Mouse (Mus musculus) embryonic facial prominence, embryonic 11.5 days (tissue): ENCODE measurements around the gene Btbd8. TPM values are rescaled to one million over a fixed set of nuclear protein-coding genes. Genes with fewer than 3 reads are reported as not detected.

Source experiments
- ATAC-seq: fragments of 200-750 bp; cut with Nextera tagmentation; replicated peaks from 2 replicates; pipeline ENCODE4 v1.8.0; 2017; ENCODE audit warnings: low read depth; ENCODE audit not compliant: insufficient number of reproducible peaks, low FRiP score, low TSS enrichment
- DNase-seq: peaks from one replicate; pipeline ENCODE4 v3.0.0-alpha.2; 2015; ENCODE audit warnings: low spot score
- H3K27ac ChIP-seq: fragments of 300-500 bp; sonication (generic); replicated peaks from 2 replicates; pipeline ENCODE4 v1.5.1; 2014; ENCODE audit warnings: mild to moderate bottlenecking, low read depth, low read length, control low read depth
- H3K27me3 ChIP-seq: fragments of 300-500 bp; sonication (generic); 2 replicates; pipeline ENCODE4 v1.6.1; 2014; ENCODE audit warnings: mild to moderate bottlenecking, low read length, moderate library complexity, mixed read lengths; ENCODE audit not compliant: control insufficient read depth, insufficient read depth
- H3K36me3 ChIP-seq: fragments of 300-500 bp; sonication (generic); replicated peaks from 2 replicates; pipeline ENCODE4 v1.6.1; 2014; ENCODE audit warnings: low read depth, mild to moderate bottlenecking, low read length, moderate library complexity, mixed read lengths; ENCODE audit not compliant: control insufficient read depth, insufficient read depth
- H3K4me1 ChIP-seq: fragments of 300-500 bp; sonication (generic); 2 replicates; pipeline ENCODE4 v1.6.1; 2014; ENCODE audit warnings: low read length, mixed read lengths; ENCODE audit not compliant: control insufficient read depth, insufficient read depth
- H3K4me2 ChIP-seq: fragments of 300-500 bp; sonication (generic); 2 replicates; pipeline ENCODE4 v1.6.1; 2014; ENCODE audit warnings: low read depth, mild to moderate bottlenecking, control low read depth, low read length, moderate library complexity
- H3K4me3 ChIP-seq: fragments of 300-500 bp; sonication (generic); 2 replicates; pipeline ENCODE4 v1.5.1; 2014; ENCODE audit warnings: low read depth, low read length, control low read depth
- H3K9ac ChIP-seq: fragments of 300-500 bp; sonication (generic); replicated peaks from 2 replicates; pipeline ENCODE4 v1.6.1; 2014; ENCODE audit warnings: mild to moderate bottlenecking, control low read depth, low read length
- H3K9me3 ChIP-seq: fragments of 300-500 bp; sonication (generic); replicated peaks from 2 replicates; pipeline ENCODE4 v1.6.1; 2016; ENCODE audit warnings: mild to moderate bottlenecking, low read length, inconsistent platforms, mixed read lengths; ENCODE audit not compliant: control insufficient read depth
- WGBS: fragments of 180-500 bp; shearing (Covaris S2); extraction: QIAGEN DNeasy Blood & Tissue Kit; methylation state at CpG from one replicate; pipeline ENCODE4 v1.1.7; 2014; 5-methylcytosine and 5-hydroxymethylcytosine counted together
- polyA plus RNA-seq: library from polyadenylated mRNA; unstranded; fragments of >200 nt; fragmentation: Nextera tagmentation; extraction: Ambion mirVana; gene quantifications from 2 replicates; pipeline ENCODE4 v1.2.1, GENCODE M21; 2014

The Btbd8 gene
- polyA plus RNA-seq, 1 experiment from 2014 or later: 5.5 TPM

DNA sequence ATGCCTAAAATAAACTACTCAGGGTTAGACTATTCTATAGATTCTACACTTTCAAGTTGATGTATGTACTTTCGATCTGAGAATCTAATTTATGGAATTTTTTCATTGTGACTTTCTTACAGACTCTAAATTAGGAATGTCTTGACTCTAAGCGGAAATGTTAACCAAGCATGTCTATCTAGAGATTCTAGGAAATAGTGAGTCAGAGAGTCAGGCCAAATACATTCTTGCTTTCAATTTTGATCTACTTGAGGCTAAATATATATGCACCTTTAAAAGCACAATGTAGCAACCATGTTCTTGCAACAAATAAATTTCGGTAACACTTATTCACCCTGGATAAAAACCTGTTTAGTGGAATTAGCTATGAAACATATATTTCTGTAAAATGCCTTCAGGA is 91.1 kb downstream of the Btbd8 start:
- no peak for DNase-seq
- WGBS: 94% methylated on average over 3 of the region's 3 CpGs
- H3K9ac ChIP-seq: no peak overlapping the region

DNA sequence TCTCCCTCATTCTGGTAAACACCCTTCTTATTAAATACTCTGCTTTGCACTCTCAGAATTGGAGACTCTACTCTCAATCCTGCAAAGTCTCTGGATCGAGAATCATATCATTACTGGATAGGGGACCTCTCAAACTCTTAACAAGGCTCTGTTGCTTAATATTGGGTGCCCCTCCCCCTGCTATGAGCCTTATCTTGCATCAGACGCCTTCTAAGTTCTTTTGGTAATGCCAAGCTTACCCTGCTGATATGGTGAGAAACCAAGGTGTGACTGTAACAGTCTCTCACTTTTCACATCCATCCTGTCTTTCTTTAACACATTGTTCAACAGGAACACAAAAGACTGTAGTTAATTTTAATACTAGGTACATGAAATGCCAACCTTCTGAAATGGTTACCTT is 95.8 kb downstream of the Btbd8 start:
- H3K4me1 ChIP-seq: no peaks in the 10 kb centered on the region
- H3K9ac ChIP-seq: no peak overlapping the region
- 73% methylated on average over 2 of the region's 2 CpGs for WGBS
- DNase-seq: no peak
- ATAC-seq: no peak
- no peaks in the 10 kb centered on the region for H3K36me3 ChIP-seq
- no peaks in the 10 kb centered on the region for H3K9me3 ChIP-seq
- H3K27me3 ChIP-seq: no peaks in the 10 kb centered on the region
- H3K4me2 ChIP-seq: no peak overlapping the region
- H3K4me3 ChIP-seq: no peak overlapping the region
- H3K27ac ChIP-seq: no peak overlapping the region

More for the DNA sequence above, 91.1 kb downstream of the Btbd8 start:
- Histone ChIP-seq H3K27me3 (no peaks in the 10 kb centered on the region), H3K4me2 (no peak overlapping the region), H3K4me1 (no peaks in the 10 kb centered on the region), H3K4me3 (no peak overlapping the region), H3K36me3 (no peaks in the 10 kb centered on the region), H3K27ac (no peak overlapping the region), H3K9me3 (no peaks in the 10 kb centered on the region)
- no peak for ATAC-seq

DNA sequence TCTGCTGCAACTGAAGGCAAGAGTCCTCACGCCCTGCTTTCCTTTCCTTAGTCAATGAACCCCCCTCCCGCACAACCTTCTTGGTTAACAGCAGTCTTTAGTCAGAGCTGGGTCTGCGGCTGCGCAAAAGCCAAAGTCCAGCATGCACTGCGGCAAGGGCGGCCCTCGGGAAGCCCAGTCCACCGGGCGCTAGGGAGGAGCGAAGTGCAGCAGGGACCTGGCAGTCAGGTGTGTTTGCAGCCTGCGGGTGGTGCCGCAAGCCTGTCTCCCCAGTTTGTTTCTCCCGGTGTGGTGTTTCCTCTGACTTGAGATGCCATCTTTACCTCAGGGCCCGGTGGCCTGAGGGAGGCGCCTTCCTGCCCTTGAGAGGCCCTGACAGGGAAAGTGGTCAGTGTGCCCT is 96.8 kb downstream of the Btbd8 start, which contains the start of gene 1700028K03Rik:
Gene 1700028K03Rik, plus strand, starts transcription at position 129 of the 400 bp plus-strand sequence.
- WGBS: 64% methylated on average over 15 of the region's 15 CpGs

DNA sequence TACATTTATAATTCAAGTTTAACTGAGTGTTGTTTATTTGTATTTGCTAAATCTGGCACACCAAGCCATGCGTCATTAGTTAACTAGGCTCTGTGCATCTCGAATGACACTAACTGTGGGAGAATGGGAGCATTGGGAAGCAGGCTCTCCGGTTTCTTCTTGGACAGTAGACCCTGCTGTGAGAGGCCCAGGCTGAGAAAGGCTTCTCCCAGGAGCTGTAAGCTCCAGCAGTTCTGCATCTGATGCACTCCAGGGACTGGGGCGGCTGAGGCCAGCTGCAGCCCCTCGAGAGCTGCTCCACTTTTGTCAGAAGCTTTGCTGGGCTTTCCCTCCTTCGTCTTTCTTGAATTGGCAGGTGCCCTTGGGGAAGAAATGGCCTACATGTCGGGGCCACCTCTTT is 103.9 kb downstream of the Btbd8 start:
- no peaks in the 10 kb centered on the region for H3K27me3 ChIP-seq
- no peaks in the 10 kb centered on the region for H3K9me3 ChIP-seq
- H3K4me1 ChIP-seq: no peaks in the 10 kb centered on the region
- H3K9ac ChIP-seq: no peak overlapping the region
- H3K27ac ChIP-seq: no peak overlapping the region
- H3K4me2 ChIP-seq: no peak overlapping the region
- ATAC-seq (no peak), DNase-seq (no peak)
- WGBS: 25% methylated on average over 7 of the region's 7 CpGs
- H3K4me3 ChIP-seq: no peak overlapping the region
- no peaks in the 10 kb centered on the region for H3K36me3 ChIP-seq

More for the DNA sequence above, 96.8 kb downstream of the Btbd8 start, which contains the start of gene 1700028K03Rik:
- H3K36me3 ChIP-seq: no peaks in the 10 kb centered on the region
- no peak within 1 kb of the TSS for H3K27ac ChIP-seq
- ATAC-seq (no peak), DNase-seq (no peak)
- H3K4me2 ChIP-seq: no peak within 1 kb of the TSS; the same call in 1 of the 2 replicates
- H3K4me1 ChIP-seq: no peaks in the 10 kb centered on the region
- no peak within 1 kb of the TSS for H3K4me3 ChIP-seq
- no peaks in the 10 kb centered on the region for H3K27me3 ChIP-seq
- H3K9ac ChIP-seq: no peak within 1 kb of the TSS
- no peaks in the 10 kb centered on the region for H3K9me3 ChIP-seq

DNA sequence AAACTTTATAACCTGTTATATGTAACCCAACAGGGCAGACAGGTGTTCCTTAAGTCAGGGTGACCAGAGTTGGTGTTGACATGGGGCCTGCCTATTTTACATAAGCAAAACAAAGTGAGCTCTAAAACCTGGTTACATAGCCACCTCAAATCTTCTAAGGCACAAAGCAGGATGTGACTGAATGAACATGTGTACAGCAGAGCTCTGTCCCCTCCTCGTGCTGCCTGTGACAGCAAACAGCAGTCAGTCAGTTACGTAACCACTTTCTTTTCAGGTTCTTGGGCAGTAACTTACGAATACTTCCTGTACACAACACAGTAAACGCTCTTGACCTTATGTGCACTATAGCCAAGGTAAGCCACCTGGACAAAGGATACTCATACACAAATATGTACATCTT is 108.1 kb downstream of the Btbd8 start:
- no peak for ATAC-seq
- 89% methylated on average over 4 of the region's 4 CpGs for WGBS

DNA sequence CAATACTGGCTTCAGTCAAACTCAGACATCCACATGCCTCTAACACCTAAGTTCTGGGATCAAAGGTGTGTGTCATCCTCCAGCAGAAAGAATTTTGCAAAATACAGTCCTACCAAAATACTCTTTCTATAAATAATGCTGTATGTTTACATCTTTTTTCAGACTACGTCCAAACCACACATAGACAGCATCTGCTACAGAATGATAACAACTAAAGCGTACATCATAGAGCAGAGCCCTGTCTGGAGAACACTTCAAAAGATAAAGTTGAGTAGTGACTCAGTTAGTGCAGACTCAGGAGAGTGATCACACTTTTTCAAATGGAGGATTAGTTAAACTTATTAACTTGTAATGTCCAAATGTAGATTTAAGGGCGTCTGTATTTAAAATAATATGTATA is 110.2 kb downstream of the Btbd8 start:
- H3K9me3 ChIP-seq: no peaks in the 10 kb centered on the region
- no peak overlapping the region for H3K9ac ChIP-seq
- no peak overlapping the region for H3K27ac ChIP-seq
- DNase-seq: no peak
- ATAC-seq: no peak
- H3K4me3 ChIP-seq: no peak overlapping the region
- no peaks in the 10 kb centered on the region for H3K4me1 ChIP-seq
- no peaks in the 10 kb centered on the region for H3K27me3 ChIP-seq
- H3K4me2 ChIP-seq: no peak overlapping the region
- no peaks in the 10 kb centered on the region for H3K36me3 ChIP-seq
- WGBS: 88% methylated on average over 3 of the region's 3 CpGs

More for the DNA sequence above, 108.1 kb downstream of the Btbd8 start:
- Histone ChIP-seq H3K9me3 (no peaks in the 10 kb centered on the region), H3K27me3 (no peaks in the 10 kb centered on the region), H3K27ac (no peak overlapping the region), H3K4me3 (no peak overlapping the region), H3K4me2 (no peak overlapping the region), H3K4me1 (no peaks in the 10 kb centered on the region), H3K9ac (no peak overlapping the region), H3K36me3 (no peaks in the 10 kb centered on the region)
- DNase-seq: no peak

DNA sequence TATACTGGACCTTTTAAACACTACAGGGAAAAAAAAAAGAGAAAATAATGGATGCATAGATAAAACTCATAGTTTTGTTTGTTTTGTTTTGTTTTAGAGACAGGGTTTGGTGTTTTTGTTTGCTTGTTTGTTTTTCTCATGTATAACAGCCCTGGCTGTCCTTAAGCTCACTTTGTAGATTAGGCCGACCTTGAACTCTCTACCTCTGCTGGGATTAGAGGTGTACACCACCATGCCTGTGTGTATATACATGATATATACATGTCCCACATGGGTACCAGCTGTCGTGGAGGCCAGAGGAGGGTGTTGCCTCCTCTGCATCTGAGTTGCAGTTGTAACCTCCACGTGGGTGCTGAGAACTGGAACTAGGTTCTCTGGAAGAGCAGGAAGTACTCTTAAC is 110.6 kb downstream of the Btbd8 start:
- Histone ChIP-seq H3K4me1 (no peaks in the 10 kb centered on the region), H3K4me3 (no peak overlapping the region), H3K9me3 (no peaks in the 10 kb centered on the region), H3K4me2 (no peak overlapping the region), H3K27me3 (no peaks in the 10 kb centered on the region), H3K36me3 (no peaks in the 10 kb centered on the region), H3K9ac (no peak overlapping the region), H3K27ac (no peak overlapping the region)
- 92% methylated on average over 3 of the region's 3 CpGs for WGBS
- no peak for ATAC-seq
- no peak for DNase-seq

DNA sequence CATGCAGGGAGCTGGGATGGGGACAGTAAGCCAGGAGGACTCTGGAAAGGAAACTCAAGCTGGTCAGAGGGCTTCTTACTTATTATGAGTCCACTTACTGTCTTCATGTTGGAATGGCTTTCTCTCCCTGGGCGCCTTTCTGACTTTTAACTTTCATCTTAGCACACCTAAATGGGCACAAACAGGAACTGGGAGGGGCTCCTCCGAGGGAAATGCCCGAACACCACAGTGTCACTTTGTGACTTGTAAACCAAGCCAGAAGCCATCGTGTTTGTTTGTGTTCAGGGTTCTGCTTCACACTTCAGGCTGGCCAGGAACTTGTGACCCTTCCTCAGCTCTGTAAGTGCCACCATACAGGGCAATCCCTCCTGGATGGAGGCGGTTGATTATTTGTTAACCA is 116.5 kb downstream of the Btbd8 start:
- Histone ChIP-seq H3K4me3 (no peak overlapping the region), H3K36me3 (no peaks in the 10 kb centered on the region), H3K9ac (no peak overlapping the region), H3K4me2 (no peak overlapping the region), H3K4me1 (no peaks in the 10 kb centered on the region), H3K27me3 (no peaks in the 10 kb centered on the region), H3K27ac (no peak overlapping the region), H3K9me3 (no peaks in the 10 kb centered on the region)
- WGBS: 86% methylated on average over 5 of the region's 5 CpGs
- ATAC-seq (no peak), DNase-seq (no peak)
